Comparison of ENCODE assay signal across 24 mouse cellular contexts in genomic region chr1:130761597-130761996, GRCm38 (mm10). TPM values are rescaled to one million over a fixed set of nuclear protein-coding genes. Genes with fewer than 3 reads are reported as not detected.
DNase-seq lines count a peak whose midpoint lies in the region; ATAC-seq and TF ChIP-seq lines count a peak whose summit lies in the region.
"Had no signal": no experiment of that assay in that cellular context is flagged by ENCODE, and none has a peak within 500 bp of the region (broad histone marks: within the 10 kb centered on the region; RNA-seq: fewer than 3 reads in every experiment).

No protein-coding gene starts in this region.

- H3K9ac ChIP-seq in intestine, postnatal 0 days (ENCODE audit: low read depth, low read length), result no peak overlapping the region
- H3K9ac ChIP-seq in intestine, embryonic 15.5 days, result no peak overlapping the region
- no peak overlapping the region for H3K9ac ChIP-seq in lung, embryonic 16.5 days (ENCODE audit: low read length)
- H3K9ac ChIP-seq: embryonic facial prominence, embryonic 15.5 days; hindbrain, embryonic 14.5 days had no signal

- H3K9me3 ChIP-seq in intestine, postnatal 0 days (ENCODE audit: control insufficient read depth), result no peaks in the 10 kb centered on the region
- no peaks in the 10 kb centered on the region for H3K9me3 ChIP-seq in intestine, embryonic 15.5 days
- no peaks in the 10 kb centered on the region for H3K9me3 ChIP-seq in lung, embryonic 16.5 days (ENCODE audit: control insufficient read depth, low read length)
- H3K9me3 ChIP-seq in G1E (replicated peaks), result no peaks in the 10 kb centered on the region
- H3K9me3 ChIP-seq: embryonic facial prominence, embryonic 15.5 days; forebrain, embryonic 10.5 days; hindbrain, embryonic 10.5 days had no signal

- no peak overlapping the region for H3K4me2 ChIP-seq in intestine, postnatal 0 days (replicated peaks; ENCODE audit: low read depth)
- H3K4me2 ChIP-seq in intestine, embryonic 15.5 days (replicated peaks), result no peak overlapping the region
- H3K4me2 ChIP-seq in lung, embryonic 16.5 days (ENCODE audit: low read depth, low read length), result no peak overlapping the region
- H3K4me2 ChIP-seq: embryonic facial prominence, embryonic 15.5 days; heart, embryonic 11.5 days; hindbrain, embryonic 14.5 days had no signal

- no peak overlapping the region for H3K4me3 ChIP-seq in intestine, postnatal 0 days (ENCODE audit: low read depth, low read length)
- no peak overlapping the region for H3K4me3 ChIP-seq in intestine, embryonic 15.5 days (replicated peaks)
- no peak overlapping the region for H3K4me3 ChIP-seq in lung, embryonic 16.5 days (ENCODE audit: low read length)
- no peak overlapping the region for H3K4me3 ChIP-seq in lung, adult 2 months (replicated peaks; ENCODE audit: extremely low read depth, low read depth, low read length)
- no peak overlapping the region; the same call in 1 of the 2 replicates for H3K4me3 ChIP-seq in G1E (ENCODE audit: low read depth, low read length)
- no peak overlapping the region for H3K4me3 ChIP-seq in small intestine, adult 2 months (ENCODE audit: low read depth, low read length)
- H3K4me3 ChIP-seq: embryonic facial prominence, embryonic 15.5 days; erythroblast, embryonic 14.5 days; forebrain, embryonic 10.5 days; hindbrain, embryonic 10.5 days had no signal

- H3K27ac ChIP-seq in intestine, postnatal 0 days (ENCODE audit: low read depth, low read length), result no peak overlapping the region
- H3K27ac ChIP-seq in intestine, embryonic 15.5 days, result no peak overlapping the region
- peak overlapping the region; percentile 19 for H3K27ac ChIP-seq in lung, embryonic 16.5 days (ENCODE audit: low read length)
- H3K27ac ChIP-seq in small intestine, adult 2 months (ENCODE audit: insufficient read depth, low read depth, low read length), result peak overlapping the region; percentile 99
- H3K27ac ChIP-seq: embryonic facial prominence, embryonic 15.5 days; forebrain, embryonic 10.5 days; hindbrain, embryonic 10.5 days; hindbrain, embryonic 14.5 days had no signal

- ATAC-seq in intestine, postnatal 0 days, result peak; percentile 52
- ATAC-seq in intestine, embryonic 15.5 days, result no peak
- ATAC-seq in lung, embryonic 16.5 days (ENCODE audit: low read depth), result no peak
- ATAC-seq in G1E (ENCODE audit: extremely low read depth, insufficient number of reproducible peaks, low FRiP score, poor library complexity, severe bottlenecking), result peak; percentile 42
- ATAC-seq: forebrain, embryonic 14.5 days had no signal

- TF ChIP-seq POLR2A in lung, adult 2 months (IDR thresholded peaks at IDR 0.05; ENCODE audit: borderline replicate concordance, extremely low read depth, low read depth, low read length), result no peak
- TF ChIP-seq POLR2A in small intestine, adult 2 months (IDR thresholded peaks at IDR 0.05; ENCODE audit: low read depth, low read length), result no peak

- DNase-seq in lung, adult 2 months, result no peak
- DNase-seq in G1E (ENCODE audit: low spot score), result no peak
- no peak for DNase-seq in frontal cortex, postnatal 25 days (ENCODE audit: low spot score in 2 of 2)
- DNase-seq: adrenal gland, adult 8-10 months; adrenal gland, postnatal 36 days; cerebellum, adult 2 months; cerebellum, postnatal 10 days; gastrocnemius, postnatal 10 days; heart, adult 18-20 months had no signal

- H3K36me3 ChIP-seq in intestine, postnatal 0 days (ENCODE audit: control insufficient read depth, insufficient read depth), result no peaks in the 10 kb centered on the region
- no peaks in the 10 kb centered on the region for H3K36me3 ChIP-seq in intestine, embryonic 15.5 days
- H3K36me3 ChIP-seq in lung, embryonic 16.5 days (ENCODE audit: control insufficient read depth, insufficient read depth, low read length), result no peaks in the 10 kb centered on the region
- H3K36me3 ChIP-seq in G1E (replicated peaks), result no peaks in the 10 kb centered on the region
- no peaks in the 10 kb centered on the region for H3K36me3 ChIP-seq in small intestine, adult 2 months (ENCODE audit: control insufficient read depth, insufficient read depth, low read length)
- H3K36me3 ChIP-seq: embryonic facial prominence, embryonic 15.5 days; forebrain, embryonic 10.5 days; hindbrain, embryonic 10.5 days had no signal

- no peaks in the 10 kb centered on the region for H3K4me1 ChIP-seq in intestine, postnatal 0 days (replicated peaks; ENCODE audit: control insufficient read depth, insufficient read depth, low read length)
- H3K4me1 ChIP-seq in intestine, embryonic 15.5 days (replicated peaks), result 0 out of 2 replicates have a peak, but pooled peaks cover 3% of the 10 kb centered on the region
- H3K4me1 ChIP-seq in lung, embryonic 16.5 days (replicated peaks; ENCODE audit: control insufficient read depth, insufficient read depth, low read length), result peaks cover 16% of the 10 kb centered on the region
- H3K4me1 ChIP-seq in lung, adult 2 months (ENCODE audit: control insufficient read depth, insufficient read depth, low read length), result peaks cover 15% of the 10 kb centered on the region
- peaks cover 50% of the 10 kb centered on the region for H3K4me1 ChIP-seq in G1E (ENCODE audit: insufficient read depth, low read depth, low read length)
- peaks cover 43% of the 10 kb centered on the region for H3K4me1 ChIP-seq in small intestine, adult 2 months (ENCODE audit: control insufficient read depth, insufficient read depth, insufficient read length, low read length)
- H3K4me1 ChIP-seq: embryonic facial prominence, embryonic 15.5 days; forebrain, embryonic 10.5 days; hindbrain, embryonic 10.5 days had no signal

- no peaks in the 10 kb centered on the region for H3K27me3 ChIP-seq in intestine, postnatal 0 days (replicated peaks; ENCODE audit: control insufficient read depth, insufficient read depth, low read length)
- H3K27me3 ChIP-seq in intestine, embryonic 15.5 days (replicated peaks), result no peaks in the 10 kb centered on the region
- H3K27me3 ChIP-seq in lung, embryonic 16.5 days (ENCODE audit: control insufficient read depth, insufficient read depth, low read depth, low read length), result no peaks in the 10 kb centered on the region
- H3K27me3 ChIP-seq in G1E (ENCODE audit: insufficient read depth, low read length), result no peaks in the 10 kb centered on the region
- H3K27me3 ChIP-seq in small intestine, adult 2 months (ENCODE audit: control insufficient read depth, insufficient read depth, low read length), result no peaks in the 10 kb centered on the region
- H3K27me3 ChIP-seq: CH12.LX; embryonic facial prominence, embryonic 15.5 days had no signal

- no peak for TF ChIP-seq CTCF in intestine, postnatal 0 days (IDR thresholded peaks at IDR 0.05; ENCODE audit: low read depth)
- no peak for TF ChIP-seq CTCF in lung, adult 2 months (IDR thresholded peaks at IDR 0.05; ENCODE audit: insufficient read depth, low read length)
- no peak for TF ChIP-seq CTCF in G1E (IDR thresholded peaks at IDR 0.05; ENCODE audit: low read depth, low read length)
- TF ChIP-seq CTCF in small intestine, adult 2 months (IDR thresholded peaks at IDR 0.05; ENCODE audit: extremely low read depth, insufficient read length, insufficient replicate concordance, low read depth, low read length), result no peak

- WGBS in intestine, postnatal 0 days, result 32% methylated on average over 1 of the region's 1 CpGs
- WGBS in intestine, embryonic 15.5 days, result 59% methylated on average over 1 of the region's 1 CpGs
- WGBS in lung, embryonic 16.5 days, result 43% methylated on average over 1 of the region's 1 CpGs
- 43% methylated on average over 1 of the region's 1 CpGs for WGBS in lung, adult 2 months
- 17% methylated on average over 1 of the region's 1 CpGs for WGBS in small intestine, adult 2 months

RNA-seq across cellular contexts. Expression of gene AA986860, which starts 29.8 kb away (rescaled TPM):
- polyA plus RNA-seq in intestine, postnatal 0 days (2015; fragmentation: Nextera tagmentation; extraction: Ambion mirVana), result 42.3 and 46.7 TPM in 2 replicates
- polyA plus RNA-seq in intestine, embryonic 15.5 days (2015; fragmentation: Nextera tagmentation; extraction: Ambion mirVana), result 58.1 and 62.2 TPM in 2 replicates
- 21.0 and 21.2 TPM in 2 replicates for polyA plus RNA-seq in lung, embryonic 16.5 days (2015; fragmentation: Nextera tagmentation; extraction: Ambion mirVana)
- polyA plus RNA-seq in lung, adult 2 months (2012; rRNA removed), result 25.6 and 35.4 TPM in 2 replicates
- total RNA-seq in G1E (2014; fragmentation: Nextera tagmentation), result 3.5 and 8.6 TPM in 2 replicates
- 1.1 and 1.2 TPM in 2 replicates for total RNA-seq in G1E (2017)
- 1.1 and 1.2 TPM in 2 replicates for polyA plus RNA-seq in G1E (2012)
- 15.1 and 64.1 TPM in 2 replicates for polyA plus RNA-seq in small intestine, adult 2 months (2012; rRNA removed)

RNA-seq across cellular contexts. Expression of gene Pfkfb2, which starts 32.5 kb away (rescaled TPM):
- polyA plus RNA-seq in intestine, postnatal 0 days (2015; fragmentation: Nextera tagmentation; extraction: Ambion mirVana), result 6.1 and 7.0 TPM in 2 replicates
- 10.8 and 11.2 TPM in 2 replicates for polyA plus RNA-seq in intestine, embryonic 15.5 days (2015; fragmentation: Nextera tagmentation; extraction: Ambion mirVana)
- 10.7 and 11.5 TPM in 2 replicates for polyA plus RNA-seq in lung, embryonic 16.5 days (2015; fragmentation: Nextera tagmentation; extraction: Ambion mirVana)
- 16.7 and 23.7 TPM in 2 replicates for polyA plus RNA-seq in lung, adult 2 months (2012; rRNA removed)
- total RNA-seq in G1E (2014; fragmentation: Nextera tagmentation) (42.4 and 47.1 TPM in 2 replicates), G1E (2017) (48.5 and 53.0 TPM in 2 replicates)
- polyA plus RNA-seq in G1E (2012), result 7.0 and 12.5 TPM in 2 replicates
- 4.2 and 9.6 TPM in 2 replicates for polyA plus RNA-seq in small intestine, adult 2 months (2012; rRNA removed)

RNA-seq across cellular contexts. Expression of gene Fcamr, which starts 39.1 kb away (rescaled TPM):
- 0.17 TPM in 1 of 2 replicates, not detected in the other for polyA plus RNA-seq in intestine, postnatal 0 days (2015; fragmentation: Nextera tagmentation; extraction: Ambion mirVana)
- polyA plus RNA-seq in intestine, embryonic 15.5 days (2015; fragmentation: Nextera tagmentation; extraction: Ambion mirVana), result 0.18 and 0.21 TPM in 2 replicates
- polyA plus RNA-seq in lung, embryonic 16.5 days (2015; fragmentation: Nextera tagmentation; extraction: Ambion mirVana), result 0.11 TPM in 1 of 2 replicates, not detected in the other
- 0.71 and 1.3 TPM in 2 replicates for polyA plus RNA-seq in lung, adult 2 months (2012; rRNA removed)
- not detected in 2 replicates for total RNA-seq in G1E (2014; fragmentation: Nextera tagmentation)
- not detected in 2 replicates for total RNA-seq in G1E (2017)
- not detected in 2 replicates for polyA plus RNA-seq in G1E (2012)
- polyA plus RNA-seq in small intestine, adult 2 months (2012; rRNA removed), result 0.74 and 1.6 TPM in 2 replicates
- total RNA-seq: adrenal gland, postnatal 36 days; gastrocnemius, postnatal 10 days; gastrocnemius, postnatal 4 days had no signal
- polyA plus RNA-seq: embryonic facial prominence, embryonic 11.5 days; erythroblast, embryonic 14.5 days; forebrain, embryonic 10.5 days; forebrain, embryonic 14.5 days; heart, embryonic 16.5 days; hindbrain, embryonic 10.5 days; hindbrain, embryonic 14.5 days had no signal

RNA-seq across cellular contexts. Expression of gene Yod1, which starts 44.5 kb away (rescaled TPM):
- polyA plus RNA-seq in intestine, postnatal 0 days (2015; fragmentation: Nextera tagmentation; extraction: Ambion mirVana), result 8.9 and 9.5 TPM in 2 replicates
- polyA plus RNA-seq in intestine, embryonic 15.5 days (2015; fragmentation: Nextera tagmentation; extraction: Ambion mirVana), result 10.2 and 10.5 TPM in 2 replicates
- polyA plus RNA-seq in lung, embryonic 16.5 days (2015; fragmentation: Nextera tagmentation; extraction: Ambion mirVana), result 15.6 and 17.0 TPM in 2 replicates
- 2.2 and 3.1 TPM in 2 replicates for polyA plus RNA-seq in lung, adult 2 months (2012; rRNA removed)
- total RNA-seq in G1E (2014; fragmentation: Nextera tagmentation) (28.9 and 30.8 TPM in 2 replicates), G1E (2017) (18.3 and 21.3 TPM in 2 replicates)
- 1.7 and 2.7 TPM in 2 replicates for polyA plus RNA-seq in G1E (2012)
- polyA plus RNA-seq in small intestine, adult 2 months (2012; rRNA removed), result 0.50 and 1.5 TPM in 2 replicates

RNA-seq across cellular contexts. Expression of gene Gm29427, which starts 46.0 kb away (rescaled TPM):
- polyA plus RNA-seq in intestine, postnatal 0 days (2015; fragmentation: Nextera tagmentation; extraction: Ambion mirVana), result 0.20 and 0.48 TPM in 2 replicates
- not detected in 2 replicates for polyA plus RNA-seq in intestine, embryonic 15.5 days (2015; fragmentation: Nextera tagmentation; extraction: Ambion mirVana)
- not detected in 2 replicates for polyA plus RNA-seq in lung, embryonic 16.5 days (2015; fragmentation: Nextera tagmentation; extraction: Ambion mirVana)
- 0.10 TPM in 1 of 2 replicates, not detected in the other for polyA plus RNA-seq in lung, adult 2 months (2012; rRNA removed)
- total RNA-seq in G1E (2014; fragmentation: Nextera tagmentation) (not detected in 2 replicates), G1E (2017) (0.33 and 0.41 TPM in 2 replicates)
- polyA plus RNA-seq in G1E (2012), result not detected in 2 replicates
- not detected in 2 replicates for polyA plus RNA-seq in small intestine, adult 2 months (2012; rRNA removed)
- total RNA-seq: adrenal gland, postnatal 36 days; CH12.LX; gastrocnemius, postnatal 10 days; gastrocnemius, postnatal 4 days had no signal
- polyA plus RNA-seq: cerebellum, adult 2 months; embryonic facial prominence, embryonic 11.5 days; embryonic facial prominence, embryonic 15.5 days; erythroblast, embryonic 14.5 days; forebrain, embryonic 10.5 days; forebrain, embryonic 14.5 days; heart, embryonic 11.5 days; heart, embryonic 16.5 days; hindbrain, embryonic 10.5 days; hindbrain, embryonic 14.5 days had no signal

Comparison
In these comparisons a context has a peak if more than half of its experiments do, and no peak if none do; other contexts are left out.
1. ATAC-seq: peak in intestine, postnatal 0 days (single experiment) and G1E (single experiment); none in intestine, embryonic 15.5 days (single experiment) and lung, embryonic 16.5 days (single experiment).
2. H3K27ac ChIP-seq: peak in lung, embryonic 16.5 days (single experiment) and small intestine, adult 2 months (single experiment); none in intestine, postnatal 0 days (single experiment) and intestine, embryonic 15.5 days (single experiment).